Mouse (Mus musculus): ENCODE data around the gene Rfng.
A peak's percentile ranks its signal among the peaks of the same experiment; 100 is the strongest.
"Not testable (repeated sequence)": the region's sequence is repeated elsewhere in the genome, so short reads cannot be mapped to it uniquely, and the experiment has no call there.

Gene Rfng

DNA sequence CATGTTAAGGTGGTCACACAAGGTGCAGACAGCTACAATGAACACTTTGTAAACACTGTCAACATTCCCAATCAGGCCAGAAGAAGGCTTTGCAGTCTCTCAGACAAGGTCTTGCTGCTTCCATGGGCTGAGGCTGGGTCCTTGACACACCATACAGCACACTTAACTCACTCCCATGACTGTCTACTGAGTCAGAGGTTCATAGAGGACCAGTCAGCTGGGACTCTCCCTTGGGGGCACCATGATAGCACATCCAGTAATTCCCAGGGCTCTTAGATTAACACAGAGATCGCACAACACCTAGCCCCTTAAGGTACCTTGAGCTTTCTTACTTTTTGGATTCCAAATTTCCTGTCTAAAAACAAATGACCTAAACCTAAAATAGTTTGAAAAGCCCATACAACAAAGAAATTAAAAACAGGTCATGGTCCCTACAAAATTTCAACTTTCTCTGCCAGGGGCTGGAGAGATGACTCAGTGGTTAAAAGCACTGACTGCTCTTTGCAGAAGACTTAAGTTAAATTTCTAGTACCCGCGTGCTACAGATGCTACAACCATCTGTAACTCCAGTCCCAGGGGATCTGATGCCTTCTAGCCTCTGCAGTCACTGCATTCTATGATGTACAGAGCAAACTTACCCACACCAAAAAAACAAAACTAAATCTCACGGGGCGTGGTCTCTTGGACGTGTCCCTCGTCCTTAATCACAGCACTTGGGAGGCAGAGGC lies 10.4 kb downstream of the Rfng start:
- DNase-seq (ENCODE audit: low read depth, low spot score): no peak

- no peak for DNase-seq (ENCODE audit: low read depth, low spot score)
Measured at GRCm38 (mm10) chr11:120772749-120773148, 11.3 kb downstream of the Rfng start.

- no peak for DNase-seq (ENCODE audit: low read depth, low spot score)
Measured at GRCm38 (mm10) chr11:120768206-120768605, 15.8 kb downstream of the Rfng start.

GRCm38 (mm10) chr11:120767023-120767422 lies 17.0 kb downstream of the Rfng start:
- not testable (repeated sequence) for DNase-seq (ENCODE audit: low read depth, low spot score)

- DNase-seq (ENCODE audit: low read depth, low spot score): not testable (repeated sequence)
Measured at GRCm38 (mm10) chr11:120763121-120763999, 20.6 kb downstream of the Rfng start.

DNA sequence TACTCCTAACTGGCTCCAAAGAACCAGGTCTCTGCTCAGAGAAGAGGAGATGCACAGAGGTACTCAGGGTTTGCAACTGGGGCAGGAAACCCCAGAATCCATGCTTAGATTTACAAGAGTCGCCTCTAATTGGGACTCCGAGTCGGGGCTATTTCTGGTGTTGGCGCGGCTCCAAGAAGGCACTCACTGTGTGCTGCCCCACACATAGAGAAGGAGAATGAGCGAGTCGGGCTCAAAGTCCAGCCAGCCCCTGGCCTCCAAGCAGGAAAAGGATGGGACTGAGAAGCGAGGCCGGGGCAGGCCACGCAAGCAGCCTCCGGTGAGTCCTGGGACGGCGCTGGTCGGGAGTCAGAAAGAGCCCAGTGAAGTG lies 21.4 kb downstream of the Rfng start, which contains the start of gene Hmga1b:
TSS of gene Hmga1b (plus strand) at position 123 of the 370 bp plus-strand sequence.
- DNase-seq (ENCODE audit: low read depth, low spot score): not testable (repeated sequence)

DNA sequence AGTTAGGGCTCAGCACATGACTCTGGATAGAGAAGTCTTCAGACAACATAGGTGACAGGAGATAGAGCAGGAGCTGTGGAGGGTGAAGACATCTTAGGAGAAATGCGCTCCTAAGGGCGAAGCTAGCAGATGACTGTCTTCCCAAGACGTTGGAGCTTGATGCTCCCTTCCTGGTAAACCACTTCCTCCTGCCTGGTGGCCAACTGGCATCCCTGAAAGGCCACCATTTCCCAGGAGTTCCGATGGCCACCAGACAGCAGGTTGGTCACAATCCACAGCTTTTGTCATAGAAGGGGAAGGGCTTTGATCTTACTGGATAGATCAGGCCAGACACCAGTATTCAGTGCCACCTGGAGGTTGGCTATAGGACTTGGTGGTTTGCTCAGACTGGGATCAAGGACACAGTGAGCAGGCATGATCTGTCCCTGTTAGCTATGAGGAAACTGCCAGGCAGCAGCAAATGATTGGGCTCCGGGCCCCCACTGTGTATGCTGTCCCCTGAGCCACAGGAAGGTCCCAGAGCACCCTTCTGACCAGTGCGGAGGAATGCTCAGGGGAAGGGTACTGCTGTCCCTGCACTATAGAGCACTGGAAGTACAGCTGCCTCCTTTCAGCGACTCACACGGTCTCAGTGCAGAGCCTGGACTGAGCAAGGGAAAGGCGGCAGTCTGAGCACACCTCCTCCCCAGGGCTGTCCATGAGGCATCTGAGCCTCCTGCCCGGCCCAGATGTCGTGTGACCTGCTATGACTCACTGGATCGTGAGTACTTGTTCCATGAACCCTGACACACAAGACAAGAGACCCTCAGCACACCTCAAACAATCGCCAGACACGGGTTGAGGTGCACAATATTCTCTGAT lies 22.0 kb downstream of the Rfng start:
- DNase-seq (ENCODE audit: low read depth, low spot score): no peak

DNA sequence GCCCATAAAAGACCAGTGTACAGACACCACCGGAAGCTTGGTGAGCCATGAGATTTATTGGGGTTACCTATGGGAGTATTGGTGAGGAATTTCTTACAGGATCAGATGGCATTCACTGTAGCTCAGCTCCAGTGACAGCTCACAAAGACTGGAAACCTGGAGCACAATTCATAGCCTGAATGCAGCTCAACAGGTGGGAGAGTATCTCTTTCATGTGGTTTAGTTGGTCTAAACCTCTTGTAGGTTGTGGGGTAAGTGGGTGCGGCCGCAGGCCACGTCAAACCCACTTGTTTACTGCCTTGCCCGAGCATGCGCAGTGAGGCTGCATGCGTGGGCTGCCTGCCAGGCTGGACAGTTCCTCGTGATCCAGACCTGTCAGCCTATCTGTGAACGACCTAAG lies 23.8 kb downstream of the Rfng start:
- DNase-seq (ENCODE audit: low read depth, low spot score): peak; percentile 44

DNA sequence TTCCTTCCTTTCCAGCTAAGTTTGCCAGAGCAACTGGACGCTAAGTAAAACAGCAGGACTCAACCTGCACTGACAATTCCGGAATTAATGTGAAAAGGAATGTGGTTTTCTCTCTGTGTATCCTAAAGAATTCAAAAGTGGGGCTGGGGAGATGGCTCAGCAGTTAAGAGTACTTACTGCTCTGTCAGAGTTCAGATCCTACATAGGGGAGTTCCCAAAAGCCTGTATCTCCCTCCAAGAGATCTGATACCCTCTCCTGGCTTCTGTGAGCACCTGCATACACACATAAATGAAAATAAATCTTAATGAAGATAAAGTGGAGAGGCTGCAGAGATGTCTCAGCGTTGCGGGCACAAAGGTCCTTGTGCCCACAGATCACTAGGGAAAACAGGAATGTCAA lies 32.4 kb downstream of the Rfng start:
- no peak for DNase-seq (ENCODE audit: low read depth, low spot score)

DNA sequence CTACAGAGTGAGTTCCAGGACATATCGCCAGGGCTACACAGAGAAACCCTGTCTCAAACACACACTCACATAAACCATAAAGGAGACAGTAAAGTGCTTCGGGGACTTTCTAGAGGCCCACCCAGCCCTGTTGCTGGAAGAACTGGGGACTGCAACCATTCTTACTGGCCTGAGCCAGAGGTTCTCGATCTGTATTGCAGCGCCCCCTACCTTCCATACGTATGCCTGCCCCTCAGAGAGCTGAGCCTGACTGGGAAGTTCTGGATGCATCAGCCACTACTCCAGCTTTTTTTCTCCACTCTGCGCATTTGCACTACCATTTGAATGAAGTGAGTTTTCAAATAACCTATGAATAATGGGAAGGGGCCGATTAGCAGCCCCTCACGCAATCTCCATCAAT lies 34.6 kb downstream of the Rfng start:
- peak; percentile 52 for DNase-seq (ENCODE audit: low read depth, low spot score)

DNA sequence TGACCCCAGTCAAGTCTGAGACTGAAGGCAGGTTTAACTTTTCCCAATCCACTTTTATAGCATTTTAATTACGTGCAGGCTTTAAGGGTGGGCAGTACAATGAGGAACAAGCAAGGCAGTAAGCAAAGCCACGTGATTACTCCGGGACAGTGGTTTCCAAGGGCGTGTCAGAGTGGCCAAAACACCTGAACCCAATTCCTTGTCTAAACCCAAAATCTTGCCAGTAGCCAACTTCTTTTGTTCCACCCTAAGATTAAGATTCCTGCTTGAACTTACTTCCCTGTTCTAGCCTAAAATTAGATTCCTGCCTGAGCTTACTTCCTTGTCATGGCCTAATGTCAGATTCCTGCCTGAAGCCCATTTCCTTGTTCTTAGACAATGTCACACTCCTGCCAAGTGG lies 36.0 kb downstream of the Rfng start:
- no peak for DNase-seq (ENCODE audit: low read depth, low spot score)

- no peak for DNase-seq (ENCODE audit: low read depth, low spot score)
Measured at GRCm38 (mm10) chr11:120744121-120744701, 39.8 kb downstream of the Rfng start.

DNA sequence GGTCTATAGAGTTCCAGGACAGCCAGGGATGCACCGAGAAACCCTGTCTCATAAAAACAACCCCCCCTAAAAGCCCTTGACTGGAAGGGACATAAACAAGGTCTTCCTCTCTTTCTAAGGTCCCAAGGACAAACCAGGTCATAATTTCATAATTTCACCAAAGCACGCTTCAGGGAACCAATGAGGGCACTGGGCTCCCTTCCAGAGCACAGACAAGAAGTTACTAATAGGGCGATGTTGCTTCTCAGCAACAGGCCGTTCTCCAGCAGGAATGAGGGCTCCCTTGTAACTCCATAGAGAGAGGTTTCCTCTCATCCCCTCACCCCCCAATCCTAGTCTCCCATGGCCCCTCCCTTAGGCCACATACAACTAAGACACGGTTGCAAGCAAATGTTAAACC lies 43.0 kb downstream of the Rfng start:
- DNase-seq (ENCODE audit: low read depth, low spot score): no peak

GRCm38 (mm10) chr11:120736424-120736823 lies 47.6 kb downstream of the Rfng start:
- DNase-seq (ENCODE audit: low read depth, low spot score): no peak

DNA sequence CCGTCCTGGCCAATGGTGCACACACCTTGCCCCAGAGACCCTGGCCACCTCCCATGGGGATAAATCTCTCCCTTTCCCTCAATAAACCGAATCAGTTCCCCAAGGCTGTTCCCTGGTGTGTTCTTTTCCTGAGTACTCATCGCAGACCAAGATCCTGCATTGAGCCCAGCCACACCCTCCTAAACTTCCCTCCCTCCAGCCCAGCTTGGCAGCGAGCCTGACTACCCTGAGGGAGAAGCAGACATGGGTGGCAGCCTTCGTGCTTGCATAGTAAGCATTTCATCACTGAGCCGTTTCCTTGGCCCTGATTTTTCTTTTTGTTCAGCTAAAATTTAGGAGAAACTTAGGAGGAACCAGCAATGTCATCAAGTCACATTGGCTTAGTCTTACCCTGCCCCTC lies 50.5 kb downstream of the Rfng start:
- no peak for DNase-seq (ENCODE audit: low read depth, low spot score)

- no peak for DNase-seq (ENCODE audit: low read depth, low spot score)
Measured at GRCm38 (mm10) chr11:120731858-120732680, 51.9 kb downstream of the Rfng start, which contains the start of gene Cbr2. Cbr2 (minus strand) TSS chr11:120732114.

GRCm38 (mm10) chr11:120731395-120731794 lies 52.6 kb downstream of the Rfng start:
- DNase-seq (ENCODE audit: low read depth, low spot score): no peak
